Mouse (Mus musculus): ENCODE measurements around the gene Taar1. TPM values are rescaled to one million over a fixed set of nuclear protein-coding genes. Genes with fewer than 3 reads are reported as not detected.

Taar1 gene
- total RNA-seq, 2 experiments from 2014 or later: not detected

Other genes with a start within 250 kb of the Taar1 start
- gene Rps12, start 133.1 kb upstream of the Taar1 start, total RNA-seq (2021): 100 to 1,000 TPM; 226 to 229 TPM
- 10 to 100 TPM; 26.2 to 26.6 TPM for gene Slc18b1, start 123.4 kb upstream of the Taar1 start, total RNA-seq (2021)
- gene Vnn3, start 68.9 kb upstream of the Taar1 start, total RNA-seq (2021): under 1 TPM; 0.25 to 0.40 TPM
- under 1 TPM in 1 of 2 experiments, not detected in 1; 0.17 TPM for gene Vnn1, start 25.7 kb upstream of the Taar1 start, total RNA-seq (2021)
- gene Taar2, start 18.2 kb downstream of the Taar1 start, total RNA-seq (2021): not detected
- not detected for gene Taar3, start 29.2 kb downstream of the Taar1 start, total RNA-seq (2021)
- not detected for gene Taar4, start 40.1 kb downstream of the Taar1 start, total RNA-seq (2021)
- gene Taar5, start 50.4 kb downstream of the Taar1 start, total RNA-seq (2021): not detected
- not detected for gene Taar6, start 65.3 kb downstream of the Taar1 start, total RNA-seq (2021)
- gene Taar7a, start 73.1 kb downstream of the Taar1 start, total RNA-seq (2021): not detected
- gene Taar7b, start 79.6 kb downstream of the Taar1 start, total RNA-seq (2021): not detected
- not detected for gene Taar7d, start 106.9 kb downstream of the Taar1 start, total RNA-seq (2021)
- not detected for gene Taar7e, start 117.3 kb downstream of the Taar1 start, total RNA-seq (2021)
- gene Taar7f, start 129.2 kb downstream of the Taar1 start, total RNA-seq (2021): not detected
- gene Taar8a, start 156.1 kb downstream of the Taar1 start, total RNA-seq (2021): not detected
- not detected for gene Taar8b, start 171.9 kb downstream of the Taar1 start, total RNA-seq (2021)
- not detected for gene Taar8c, start 181.6 kb downstream of the Taar1 start, total RNA-seq (2021)
- gene Taar9, start 189.2 kb downstream of the Taar1 start, total RNA-seq (2021): not detected
- gene Stx7, start 228.9 kb downstream of the Taar1 start, total RNA-seq (2021): 100 to 1,000 TPM; 122 to 128 TPM

Measured in layer of hippocampus, postnatal 36 days (tissue).